Mouse (Mus musculus) E14TG2a.4 (cell line): ENCODE data around the gene Tspan10.
"Not testable (repeated sequence)": the region's sequence is repeated elsewhere in the genome, so short reads cannot be mapped to it uniquely, and the experiment has no call there.

Experiments
- H3K27me3 ChIP-seq: 2 replicates; pipeline ENCODE4 v1.6.1; 2014; ENCODE audit warnings: low read length, control low read depth; ENCODE audit not compliant: insufficient read depth
- H3K36me3 ChIP-seq: 2 replicates; pipeline ENCODE4 v1.6.1; 2014; ENCODE audit warnings: low read length, control low read depth; ENCODE audit not compliant: insufficient read depth
- H3K4me1 ChIP-seq: replicated peaks from 2 replicates; pipeline ENCODE4 v1.6.1; 2014; ENCODE audit warnings: low read depth, low read length, control low read depth
- H3K4me3 ChIP-seq: replicated peaks from 2 replicates; pipeline ENCODE4 v1.5.1; 2014; ENCODE audit warnings: mild to moderate bottlenecking, low read length
- H3K9me3 ChIP-seq: 2 replicates; pipeline ENCODE4 v1.6.1; 2014; ENCODE audit warnings: low read length, control low read depth
- CTCF ChIP-seq: conservative IDR thresholded peaks from 2 replicates; pipeline ENCODE4 v1.5.1; 2014; ENCODE audit warnings: low read length
- NANOG ChIP-seq: IDR thresholded peaks from 2 replicates; pipeline ENCODE4 v1.6.1; 2014; ENCODE audit warnings: borderline replicate concordance, low read length, mixed read lengths
- POU5F1 ChIP-seq: IDR thresholded peaks from 2 replicates; pipeline ENCODE4 v1.6.1; 2014; ENCODE audit warnings: low read length, borderline replicate concordance

Gene Tspan10

GRCm38 (mm10) chr11:120442344-120442743, at the start of gene Tspan10:
Gene Tspan10, plus strand, starts transcription at chr11:120442644.
- Histone ChIP-seq H3K27me3 (no peaks in the 10 kb centered on the region), H3K4me1 (no peaks in the 10 kb centered on the region; the same call in 1 of the 2 replicates), H3K4me3 (no peak within 1 kb of the TSS), H3K36me3 (no peaks in the 10 kb centered on the region), H3K9me3 (no peaks in the 10 kb centered on the region)
- no peak for TF ChIP-seq POU5F1

DNA sequence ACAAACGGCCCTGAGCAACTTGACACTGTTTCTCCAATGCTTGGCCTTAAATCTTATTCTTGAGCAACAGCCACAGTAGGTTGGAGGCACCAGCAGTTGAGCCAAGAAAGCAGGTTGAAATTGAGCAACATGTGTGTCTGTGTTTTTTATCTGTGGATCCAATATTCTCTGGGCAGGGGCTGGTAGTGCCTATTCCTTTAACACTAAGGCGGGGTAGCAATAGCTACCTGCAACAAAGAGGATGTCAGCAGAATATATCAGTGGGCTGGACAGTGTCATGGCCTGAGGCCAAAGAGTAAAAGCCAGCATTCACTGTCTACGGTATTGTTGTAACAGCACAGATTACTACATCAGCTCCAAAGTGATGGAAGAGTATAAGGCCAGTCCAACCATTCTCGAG, 46.8 kb upstream of the Tspan10 start:
- no peaks in the 10 kb centered on the region for H3K27me3 ChIP-seq
- no peak overlapping the region for H3K4me3 ChIP-seq
- H3K9me3 ChIP-seq, result no peaks in the 10 kb centered on the region
- no peak for TF ChIP-seq NANOG
- TF ChIP-seq POU5F1, result no peak
- no peak for TF ChIP-seq CTCF
- peaks cover 27% of the 10 kb centered on the region for H3K4me1 ChIP-seq
- H3K36me3 ChIP-seq, result peaks cover 88% of the 10 kb centered on the region

DNA sequence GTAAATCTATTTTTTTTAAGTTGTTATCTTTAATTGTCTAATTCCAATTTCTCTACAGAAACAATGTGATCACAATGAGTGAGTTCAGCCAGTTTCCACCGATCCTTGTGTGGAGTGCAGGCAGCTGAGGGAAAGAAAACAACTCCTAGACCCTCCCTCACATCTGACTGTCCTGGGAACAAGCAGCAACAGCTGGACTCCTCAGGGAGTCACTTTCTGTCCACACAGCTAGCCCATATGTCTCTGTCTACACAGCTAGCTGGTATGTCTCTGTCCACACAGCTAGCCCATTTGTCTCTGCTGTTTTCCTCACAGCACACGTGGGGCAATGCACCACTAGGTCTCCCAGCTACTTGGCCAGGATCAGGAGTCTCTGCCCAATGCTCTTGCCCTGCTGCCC, 44.8 kb upstream of the Tspan10 start:
- H3K27me3 ChIP-seq, result no peaks in the 10 kb centered on the region
- TF ChIP-seq POU5F1, result no peak
- TF ChIP-seq CTCF, result no peak
- no peak for TF ChIP-seq NANOG

GRCm38 (mm10) chr11:120399319-120399718, 43.1 kb upstream of the Tspan10 start:
- no peaks in the 10 kb centered on the region for H3K27me3 ChIP-seq
- H3K9me3 ChIP-seq, result no peaks in the 10 kb centered on the region
- peaks cover 93% of the 10 kb centered on the region for H3K36me3 ChIP-seq
- no peak for TF ChIP-seq CTCF
- TF ChIP-seq NANOG, result no peak
- TF ChIP-seq POU5F1, result no peak
- H3K4me3 ChIP-seq, result no peak overlapping the region
- H3K4me1 ChIP-seq, result peaks cover 40% of the 10 kb centered on the region

More for the DNA sequence above, 44.8 kb upstream of the Tspan10 start:
- peaks cover 40% of the 10 kb centered on the region for H3K4me1 ChIP-seq
- H3K9me3 ChIP-seq, result no peaks in the 10 kb centered on the region
- H3K36me3 ChIP-seq, result peaks cover 93% of the 10 kb centered on the region
- H3K4me3 ChIP-seq, result no peak overlapping the region

- Histone ChIP-seq H3K36me3 (peaks cover 99% of the 10 kb centered on the region), H3K27me3 (no peaks in the 10 kb centered on the region), H3K4me3 (no peak overlapping the region), H3K9me3 (no peaks in the 10 kb centered on the region), H3K4me1 (peaks cover 22% of the 10 kb centered on the region)
- TF ChIP-seq NANOG, result no peak
- no peak for TF ChIP-seq POU5F1
- TF ChIP-seq CTCF, result no peak
These were observed 37.6 kb upstream of the Tspan10 start for GRCm38 (mm10) chr11:120404814-120405213.

- no peaks in the 10 kb centered on the region for H3K9me3 ChIP-seq
- peaks cover 12% of the 10 kb centered on the region for H3K4me1 ChIP-seq
- peaks cover 99% of the 10 kb centered on the region for H3K36me3 ChIP-seq
- no peak overlapping the region for H3K4me3 ChIP-seq
- no peaks in the 10 kb centered on the region for H3K27me3 ChIP-seq
- TF ChIP-seq POU5F1, result no peak
- no peak for TF ChIP-seq NANOG
- TF ChIP-seq CTCF, result no peak
These were observed 36.6 kb upstream of the Tspan10 start for GRCm38 (mm10) chr11:120405867-120406266.

GRCm38 (mm10) chr11:120406445-120406844, 36.0 kb upstream of the Tspan10 start:
- Histone ChIP-seq H3K4me1 (peaks cover 6% of the 10 kb centered on the region), H3K36me3 (peaks cover 99% of the 10 kb centered on the region), H3K9me3 (no peaks in the 10 kb centered on the region), H3K27me3 (no peaks in the 10 kb centered on the region), H3K4me3 (no peak overlapping the region)
- TF ChIP-seq NANOG (no peak), POU5F1 (no peak), CTCF (no peak)

- H3K4me1 ChIP-seq, H3K4me3 ChIP-seq, H3K9me3 ChIP-seq, H3K27me3 ChIP-seq: not testable (repeated sequence)
- H3K36me3 ChIP-seq, result peaks cover 93% of the 10 kb centered on the region
These were observed 28.8 kb upstream of the Tspan10 start for GRCm38 (mm10) chr11:120413621-120414020.

- Histone ChIP-seq H3K4me3 (no peak overlapping the region), H3K36me3 (peaks cover 92% of the 10 kb centered on the region), H3K9me3 (no peaks in the 10 kb centered on the region), H3K27me3 (no peaks in the 10 kb centered on the region), H3K4me1 (peaks cover 2% of the 10 kb centered on the region; the same call in 1 of the 2 replicates)
- no peak for TF ChIP-seq CTCF
- no peak for TF ChIP-seq NANOG
- no peak for TF ChIP-seq POU5F1
These were observed 24.6 kb upstream of the Tspan10 start for GRCm38 (mm10) chr11:120417852-120418251.
